Mouse (Mus musculus) ES-E14 (cell line): ENCODE data around the gene Sfta2. TPM values are rescaled to one million over a fixed set of nuclear protein-coding genes. Genes with fewer than 3 reads are reported as not detected.

Source experiments
- DNase-seq: peaks from one replicate; pipeline ENCODE4 v3.0.0-alpha.2; 2013; ENCODE audit warnings: low read depth, low spot score
- H3K27ac ChIP-seq: 2 replicates; pipeline ENCODE4 v1.5.1; 2012; ENCODE audit warnings: low read depth, mild to moderate bottlenecking, low read length, moderate library complexity, mixed read lengths; ENCODE audit not compliant: poor library complexity, insufficient read depth, severe bottlenecking
- H3K36me3 ChIP-seq: 2 replicates; pipeline ENCODE4 v1.6.1; 2012; ENCODE audit warnings: mild to moderate bottlenecking, low read length, moderate library complexity, mixed read lengths; ENCODE audit not compliant: control insufficient read depth, poor library complexity, insufficient read depth, severe bottlenecking
- H3K4me1 ChIP-seq, 2 experiments: fragments of 150-350 bp in 1 of 2; sonication (generic) in 1 of 2; 2 replicates each; pipeline ENCODE4 v1.6.1; 2012; ENCODE audit warnings: low read length in 2 of 2, mild to moderate bottlenecking in 1 of 2, mixed read lengths in 1 of 2; ENCODE audit not compliant: control insufficient read depth in 2 of 2, insufficient read depth in 2 of 2, poor library complexity in 1 of 2
- H3K4me3 ChIP-seq, 2 experiments: fragments of 150-350 bp in 1 of 2; sonication (generic) in 1 of 2; 2 replicates each; pipeline ENCODE4 v1.5.1; 2012; ENCODE audit warnings: low read length in 2 of 2, low read depth in 1 of 2, mild to moderate bottlenecking in 1 of 2, mixed read lengths in 1 of 2; ENCODE audit not compliant: insufficient read depth in 1 of 2, poor library complexity in 1 of 2, severe bottlenecking in 1 of 2
- H3K9ac ChIP-seq: 2 replicates; pipeline ENCODE4 v1.6.1; 2012; ENCODE audit warnings: low read depth, mild to moderate bottlenecking, low read length, mixed read lengths; ENCODE audit not compliant: poor library complexity, insufficient read depth, severe bottlenecking
- H3K9me3 ChIP-seq: fragments of 150-350 bp; sonication (generic); 2 replicates; pipeline ENCODE4 v1.6.1; 2012; ENCODE audit warnings: low read depth, mild to moderate bottlenecking, low read length; ENCODE audit not compliant: control insufficient read depth, insufficient read depth
- CHD2 ChIP-seq: IDR thresholded peaks from 2 replicates; pipeline ENCODE4 v1.6.1; 2014; ENCODE audit warnings: mild to moderate bottlenecking, low read depth, low read length, inconsistent platforms
- HCFC1 ChIP-seq: IDR thresholded peaks from 2 replicates; pipeline ENCODE4 v1.6.1; 2012; ENCODE audit warnings: low read length, inconsistent platforms, borderline replicate concordance; ENCODE audit not compliant: insufficient read depth
- MAFK ChIP-seq: IDR thresholded peaks from 2 replicates; pipeline ENCODE4 v1.6.1; 2014; ENCODE audit warnings: mild to moderate bottlenecking, low read depth, low read length, inconsistent platforms; ENCODE audit not compliant: insufficient read depth
- ZC3H11A ChIP-seq: IDR thresholded peaks from 2 replicates; pipeline ENCODE4 v1.6.1; 2012; ENCODE audit warnings: low read depth, mild to moderate bottlenecking, inconsistent platforms, low read length, borderline replicate concordance
- ZNF384 ChIP-seq: IDR thresholded peaks from 2 replicates; pipeline ENCODE4 v1.6.1; 2012; ENCODE audit warnings: low read depth, low read length, inconsistent platforms
- in situ Hi-C, 2 experiments: fragments of 600-800 bp; cut with MboI; formaldehyde crosslinking; loops; one replicate each; pipeline ENCODE4 v1.15.1; 2025; ENCODE audit warnings: low sequenced_read_pairs in 2 of 2, inconsistent platforms in 1 of 2; ENCODE audit not compliant: unreplicated experiment in 2 of 2
- total RNA-seq: library from RNA; depleted of rRNA; stranded (reverse); fragments of 300-350 nt; gene quantifications from 2 replicates; pipeline ENCODE4 v1.2.3, GENCODE M21; 2012

Gene Sfta2
- total RNA-seq, 1 experiment = not detected

GRCm38 (mm10) chr17:35689936-35690645, 88.7 kb downstream of the Sfta2 start:
- Histone ChIP-seq H3K4me3 (peak overlapping the region in 1 of 2 experiments; percentile 14; a peak in 3 of 4 replicates), H3K27ac (no peak overlapping the region), H3K36me3 (peaks cover 15% of the 10 kb centered on the region; the same call in 1 of the 2 replicates), H3K9ac (peak overlapping the region; percentile 15), H3K4me1 (peaks cover 2 to 12% of the 10 kb centered on the region in 2 experiments; a peak in 3 of 4 replicates), H3K9me3 (no peaks in the 10 kb centered on the region)
- TF ChIP-seq ZNF384 = no peak
- TF ChIP-seq CHD2 = no peak
- TF ChIP-seq MAFK = no peak
- TF ChIP-seq ZC3H11A = no peak
- no peak for TF ChIP-seq HCFC1
- no peak for DNase-seq
- in situ Hi-C loops = no loop called here

- Histone ChIP-seq H3K36me3 (peaks cover 15% of the 10 kb centered on the region; the same call in 1 of the 2 replicates), H3K27ac (no peak overlapping the region), H3K9me3 (no peaks in the 10 kb centered on the region), H3K4me3 (no peak overlapping the region), H3K4me1 (peaks cover 2 to 15% of the 10 kb centered on the region in 2 experiments; a peak in 3 of 4 replicates), H3K9ac (no peak overlapping the region)
- in situ Hi-C loops = no loop called here
- TF ChIP-seq HCFC1 = no peak
- TF ChIP-seq MAFK = no peak
- no peak for TF ChIP-seq CHD2
- TF ChIP-seq ZC3H11A = no peak
- TF ChIP-seq ZNF384 = no peak
- no peak for DNase-seq
These were observed 90.5 kb downstream of the Sfta2 start for GRCm38 (mm10) chr17:35691811-35692210.

- Histone ChIP-seq H3K4me1 (peaks cover 2 to 20% of the 10 kb centered on the region in 2 experiments; a peak in 3 of 4 replicates), H3K4me3 (no peak overlapping the region), H3K27ac (no peak overlapping the region), H3K9ac (no peak overlapping the region), H3K36me3 (peaks cover 12% of the 10 kb centered on the region; the same call in 1 of the 2 replicates), H3K9me3 (no peaks in the 10 kb centered on the region)
- in situ Hi-C loops = no loop called here
- TF ChIP-seq CHD2 (no peak), ZC3H11A (no peak), ZNF384 (no peak), MAFK (no peak), HCFC1 (no peak)
- DNase-seq = no peak
These were observed 91.0 kb downstream of the Sfta2 start for GRCm38 (mm10) chr17:35692368-35692767.

GRCm38 (mm10) chr17:35693906-35694305, 92.6 kb downstream of the Sfta2 start:
- in situ Hi-C loops = no loop called here
- DNase-seq = no peak
- H3K27ac ChIP-seq = no peak overlapping the region

More at GRCm38 (mm10) chr17:35693906-35694305, 92.6 kb downstream of the Sfta2 start:
- Histone ChIP-seq H3K4me3 (no peak overlapping the region), H3K4me1 (peaks cover 2 to 18% of the 10 kb centered on the region in 2 experiments; a peak in 3 of 4 replicates), H3K9ac (no peak overlapping the region), H3K9me3 (no peaks in the 10 kb centered on the region), H3K36me3 (peaks cover 3% of the 10 kb centered on the region; the same call in 1 of the 2 replicates)
- TF ChIP-seq HCFC1 (no peak), CHD2 (no peak), MAFK (no peak), ZC3H11A (no peak), ZNF384 (no peak)
